Mouse (Mus musculus) hindbrain, embryonic 12.5 days (tissue): ENCODE results near the gene Scarb1. TPM values are rescaled to one million over a fixed set of nuclear protein-coding genes. Genes with fewer than 3 reads are reported as not detected.

ENCODE experiments used
- ATAC-seq: fragments of 200-750 bp; cut with Nextera tagmentation; 2 replicates; pipeline ENCODE4 v1.8.0; 2017; ENCODE audit warnings: moderate TSS enrichment; ENCODE audit not compliant: low FRiP score
- H3K27ac ChIP-seq: fragments of 300-500 bp; sonication (generic); 2 replicates; pipeline ENCODE4 v1.5.1; 2016; ENCODE audit warnings: mild to moderate bottlenecking
- H3K27me3 ChIP-seq: fragments of 300-500 bp; sonication (generic); 2 replicates; pipeline ENCODE4 v1.6.1; 2016; ENCODE audit warnings: mild to moderate bottlenecking
- H3K36me3 ChIP-seq: fragments of 300-500 bp; sonication (generic); 2 replicates; pipeline ENCODE4 v1.6.1; 2016; ENCODE audit warnings: mild to moderate bottlenecking
- H3K4me1 ChIP-seq: fragments of 300-500 bp; sonication (generic); 2 replicates; pipeline ENCODE4 v1.6.1; 2016
- H3K4me2 ChIP-seq: fragments of 300-500 bp; sonication (generic); replicated peaks from 2 replicates; pipeline ENCODE4 v1.6.1; 2016; ENCODE audit warnings: mild to moderate bottlenecking
- H3K4me3 ChIP-seq: fragments of 300-500 bp; sonication (generic); 2 replicates; pipeline ENCODE4 v1.5.1; 2016; ENCODE audit warnings: mild to moderate bottlenecking
- H3K9ac ChIP-seq: fragments of 300-500 bp; sonication (generic); 2 replicates; pipeline ENCODE4 v1.6.1; 2016; ENCODE audit warnings: mild to moderate bottlenecking, moderate library complexity
- H3K9me3 ChIP-seq: fragments of 300-500 bp; sonication (generic); replicated peaks from 2 replicates; pipeline ENCODE4 v1.6.1; 2016; ENCODE audit warnings: mild to moderate bottlenecking
- WGBS: fragments of 180-500 bp; shearing (Covaris S2); methylation state at CpG from one replicate; pipeline ENCODE4 v1.1.7; 2016; 5-methylcytosine and 5-hydroxymethylcytosine counted together
- polyA plus RNA-seq: library from polyadenylated mRNA; unstranded; fragments of >200 nt; fragmentation: Nextera tagmentation; extraction: Ambion mirVana; gene quantifications from 2 replicates; pipeline ENCODE4 v1.2.1, GENCODE M21; 2016

Scarb1 gene
- polyA plus RNA-seq, 1 experiment from 2014 or later: 28.6 TPM

- Histone ChIP-seq H3K36me3 (no peaks in the 10 kb centered on the region), H3K4me3 (no peak overlapping the region), H3K4me1 (no peaks in the 10 kb centered on the region; the same call in 1 of the 2 replicates), H3K4me2 (no peak overlapping the region), H3K9ac (no peak overlapping the region), H3K9me3 (no peaks in the 10 kb centered on the region), H3K27me3 (no peaks in the 10 kb centered on the region), H3K27ac (no peak overlapping the region)
- ATAC-seq: no peak
- 75% methylated on average over 2 of the region's 2 CpGs for WGBS
These were observed 29.9 kb downstream of the Scarb1 start for GRCm38 (mm10) chr5:125310986-125311385.

GRCm38 (mm10) chr5:125309193-125309592, 31.7 kb downstream of the Scarb1 start:
- 85% methylated on average over 7 of the region's 7 CpGs for WGBS

GRCm38 (mm10) chr5:125306824-125307223, 34.1 kb downstream of the Scarb1 start:
- H3K4me1 ChIP-seq: peaks cover 13% of the 10 kb centered on the region; the same call in 1 of the 2 replicates
- 84% methylated on average over 13 of the region's 13 CpGs for WGBS
- H3K4me2 ChIP-seq: no peak overlapping the region
- H3K9me3 ChIP-seq: no peaks in the 10 kb centered on the region
- no peak for ATAC-seq
- H3K27me3 ChIP-seq: no peaks in the 10 kb centered on the region
- H3K27ac ChIP-seq: no peak overlapping the region
- no peak overlapping the region for H3K4me3 ChIP-seq
- H3K9ac ChIP-seq: no peak overlapping the region; the same call in 1 of the 2 replicates
- no peaks in the 10 kb centered on the region for H3K36me3 ChIP-seq

More at GRCm38 (mm10) chr5:125309193-125309592, 31.7 kb downstream of the Scarb1 start:
- Histone ChIP-seq H3K9ac (no peak overlapping the region), H3K4me1 (peaks cover 12% of the 10 kb centered on the region; the same call in 1 of the 2 replicates), H3K9me3 (no peaks in the 10 kb centered on the region), H3K27me3 (no peaks in the 10 kb centered on the region), H3K4me2 (no peak overlapping the region), H3K27ac (no peak overlapping the region), H3K36me3 (no peaks in the 10 kb centered on the region), H3K4me3 (no peak overlapping the region)
- no peak for ATAC-seq

GRCm38 (mm10) chr5:125306372-125306771, 34.5 kb downstream of the Scarb1 start:
- Histone ChIP-seq H3K9me3 (no peaks in the 10 kb centered on the region), H3K9ac (no peak overlapping the region), H3K4me1 (peaks cover 13% of the 10 kb centered on the region; the same call in 1 of the 2 replicates), H3K27ac (no peak overlapping the region), H3K27me3 (no peaks in the 10 kb centered on the region), H3K4me3 (no peak overlapping the region), H3K36me3 (0 out of 2 replicates have a peak, but pooled peaks cover 3% of the 10 kb centered on the region), H3K4me2 (no peak overlapping the region)
- WGBS: 82% methylated on average over 7 of the region's 7 CpGs
- ATAC-seq: no peak

GRCm38 (mm10) chr5:125305229-125306081, 35.4 kb downstream of the Scarb1 start:
- ATAC-seq: no peak

GRCm38 (mm10) chr5:125304245-125304856, 36.5 kb downstream of the Scarb1 start:
- Histone ChIP-seq H3K4me3 (no peak overlapping the region), H3K9ac (no peak overlapping the region), H3K27ac (no peak overlapping the region), H3K27me3 (no peaks in the 10 kb centered on the region), H3K4me2 (0 out of 2 replicates have a peak overlapping the region, but pooled peaks have one; percentile 21), H3K36me3 (peaks cover 16% of the 10 kb centered on the region), H3K4me1 (peaks cover 13% of the 10 kb centered on the region; the same call in 1 of the 2 replicates), H3K9me3 (no peaks in the 10 kb centered on the region)
- ATAC-seq: peak; percentile 57
- 26% methylated on average over 18 of the region's 18 CpGs for WGBS

More at GRCm38 (mm10) chr5:125305229-125306081, 35.4 kb downstream of the Scarb1 start:
- no peak overlapping the region for H3K9ac ChIP-seq
- peaks cover 13% of the 10 kb centered on the region; the same call in 1 of the 2 replicates for H3K4me1 ChIP-seq
- no peaks in the 10 kb centered on the region for H3K9me3 ChIP-seq
- no peak overlapping the region for H3K4me3 ChIP-seq
- 55% methylated on average over 14 of the region's 14 CpGs for WGBS
- H3K36me3 ChIP-seq: 0 out of 2 replicates have a peak, but pooled peaks cover 5% of the 10 kb centered on the region
- no peak overlapping the region for H3K4me2 ChIP-seq
- no peak overlapping the region for H3K27ac ChIP-seq
- no peaks in the 10 kb centered on the region for H3K27me3 ChIP-seq

GRCm38 (mm10) chr5:125303055-125303454, 37.8 kb downstream of the Scarb1 start:
- Histone ChIP-seq H3K4me3 (no peak overlapping the region), H3K4me1 (peaks cover 13% of the 10 kb centered on the region; the same call in 1 of the 2 replicates), H3K9me3 (no peaks in the 10 kb centered on the region), H3K4me2 (no peak overlapping the region), H3K9ac (no peak overlapping the region), H3K27me3 (no peaks in the 10 kb centered on the region), H3K27ac (no peak overlapping the region), H3K36me3 (peaks cover 19% of the 10 kb centered on the region)
- WGBS: 93% methylated on average over 6 of the region's 6 CpGs
- ATAC-seq: no peak

- Histone ChIP-seq H3K36me3 (peaks cover 49% of the 10 kb centered on the region), H3K4me3 (no peak overlapping the region), H3K27me3 (no peaks in the 10 kb centered on the region), H3K4me1 (no peaks in the 10 kb centered on the region), H3K9me3 (0 out of 2 replicates have a peak, but pooled peaks cover 5% of the 10 kb centered on the region), H3K27ac (no peak overlapping the region), H3K4me2 (no peak overlapping the region), H3K9ac (no peak overlapping the region)
- ATAC-seq: no peak
- 90% methylated on average over 9 of the region's 9 CpGs for WGBS
These were observed 42.7 kb downstream of the Scarb1 start for GRCm38 (mm10) chr5:125298234-125298633.

GRCm38 (mm10) chr5:125297171-125297570, 43.7 kb downstream of the Scarb1 start:
- peaks cover 49% of the 10 kb centered on the region for H3K36me3 ChIP-seq

GRCm38 (mm10) chr5:125292951-125293350, 47.9 kb downstream of the Scarb1 start:
- WGBS: 59% methylated on average over 7 of the region's 7 CpGs
- Histone ChIP-seq H3K27me3 (no peaks in the 10 kb centered on the region), H3K27ac (no peak overlapping the region), H3K9me3 (0 out of 2 replicates have a peak, but pooled peaks cover 5% of the 10 kb centered on the region), H3K36me3 (peaks cover 29% of the 10 kb centered on the region), H3K4me3 (no peak overlapping the region), H3K4me1 (no peaks in the 10 kb centered on the region), H3K9ac (no peak overlapping the region), H3K4me2 (no peak overlapping the region)
- no peak for ATAC-seq

More at GRCm38 (mm10) chr5:125297171-125297570, 43.7 kb downstream of the Scarb1 start:
- no peak for ATAC-seq
- H3K4me3 ChIP-seq: no peak overlapping the region
- 94% methylated on average over 7 of the region's 7 CpGs for WGBS
- H3K9ac ChIP-seq: no peak overlapping the region
- no peaks in the 10 kb centered on the region for H3K27me3 ChIP-seq
- H3K9me3 ChIP-seq: 0 out of 2 replicates have a peak, but pooled peaks cover 5% of the 10 kb centered on the region
- no peaks in the 10 kb centered on the region for H3K4me1 ChIP-seq
- no peak overlapping the region for H3K4me2 ChIP-seq
- no peak overlapping the region for H3K27ac ChIP-seq

GRCm38 (mm10) chr5:125291895-125292294, 49.0 kb downstream of the Scarb1 start:
- H3K9me3 ChIP-seq: 0 out of 2 replicates have a peak, but pooled peaks cover 5% of the 10 kb centered on the region
- peaks cover 22% of the 10 kb centered on the region for H3K36me3 ChIP-seq

GRCm38 (mm10) chr5:125291387-125291786, 49.5 kb downstream of the Scarb1 start:
- Histone ChIP-seq H3K9ac (no peak overlapping the region), H3K4me1 (no peaks in the 10 kb centered on the region), H3K9me3 (0 out of 2 replicates have a peak, but pooled peaks cover 5% of the 10 kb centered on the region), H3K4me2 (no peak overlapping the region), H3K36me3 (peaks cover 20% of the 10 kb centered on the region), H3K27ac (no peak overlapping the region), H3K27me3 (no peaks in the 10 kb centered on the region), H3K4me3 (no peak overlapping the region)
- 92% methylated on average over 10 of the region's 10 CpGs for whole genome bisulfite sequencing
- ATAC-seq: no peak

More at GRCm38 (mm10) chr5:125291895-125292294, 49.0 kb downstream of the Scarb1 start:
- no peaks in the 10 kb centered on the region for H3K4me1 ChIP-seq
- no peak overlapping the region for H3K27ac ChIP-seq
- no peak overlapping the region for H3K4me2 ChIP-seq
- ATAC-seq: no peak
- H3K27me3 ChIP-seq: no peaks in the 10 kb centered on the region
- no peak overlapping the region for H3K4me3 ChIP-seq
- 84% methylated on average over 8 of the region's 8 CpGs for WGBS
- H3K9ac ChIP-seq: no peak overlapping the region
